Mouse (Mus musculus): ENCODE measurements around the gene Chkb. TPM values are rescaled to one million over a fixed set of nuclear protein-coding genes. Genes with fewer than 3 reads are reported as not detected.

Chkb gene
- polyA plus RNA-seq, 1 experiment from 2014 or later = 26.2 TPM

DNA sequence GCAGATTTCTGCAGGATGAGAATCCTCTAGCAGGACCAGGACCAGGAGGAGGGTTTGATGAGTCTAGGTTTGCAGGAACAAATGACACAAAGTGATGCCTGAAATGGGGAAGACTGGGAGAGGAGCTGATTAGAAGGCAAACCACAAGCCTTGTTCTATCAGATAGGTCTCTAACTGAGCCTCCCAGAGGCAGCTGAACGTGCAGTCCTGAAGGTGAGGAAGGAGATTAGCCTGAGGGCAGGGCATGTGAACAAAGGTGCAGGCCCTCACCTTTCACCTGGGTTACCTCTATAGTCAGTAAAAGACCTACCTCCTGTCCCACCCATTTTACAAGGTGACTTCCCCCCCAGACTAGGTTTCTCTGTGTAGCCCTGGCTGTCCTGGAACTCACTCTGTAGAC lies 30.0 kb downstream of the Chkb start:
- WGBS (ENCODE audit: insufficient replicate concordance) = 6% methylated on average over 1 of the region's 1 CpGs
- no peak for ATAC-seq (ENCODE audit: insufficient read depth)
- no peak overlapping the region for H3K4me3 ChIP-seq (replicated peaks)
- no peaks in the 10 kb centered on the region for H3K36me3 ChIP-seq (replicated peaks)
- H3K27me3 ChIP-seq = no peaks in the 10 kb centered on the region
- no peak overlapping the region for H3K27ac ChIP-seq (replicated peaks)
- H3K4me2 ChIP-seq = no peak overlapping the region
- no peaks in the 10 kb centered on the region for H3K9me3 ChIP-seq (replicated peaks)
- no peak overlapping the region for H3K9ac ChIP-seq
- no peaks in the 10 kb centered on the region for H3K4me1 ChIP-seq (replicated peaks)

DNA sequence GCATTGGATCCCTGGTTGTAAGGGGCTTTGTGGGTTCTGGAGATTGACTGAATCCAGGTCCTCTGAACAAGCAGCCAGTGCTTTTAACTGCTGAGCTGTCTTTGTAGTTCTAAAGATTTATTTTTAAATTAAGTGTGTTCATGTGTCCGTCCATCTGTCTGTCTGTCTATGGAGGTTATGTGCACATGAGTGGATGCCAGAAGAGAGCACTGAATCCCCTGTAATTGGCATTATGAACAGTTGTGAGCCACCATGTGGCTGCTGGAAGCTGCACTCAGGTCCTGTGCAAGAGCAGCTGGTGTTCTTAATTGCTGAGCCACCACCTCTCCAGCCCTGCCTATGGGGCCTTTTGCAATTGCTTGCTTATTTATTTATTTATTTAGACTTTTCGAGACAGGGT lies 31.6 kb downstream of the Chkb start:
- no peak overlapping the region for H3K4me2 ChIP-seq
- WGBS (ENCODE audit: insufficient replicate concordance) = 43% methylated on average over 2 of the region's 2 CpGs
- no peak overlapping the region for H3K27ac ChIP-seq (replicated peaks)
- no peak overlapping the region for H3K9ac ChIP-seq
- no peak overlapping the region for H3K4me3 ChIP-seq (replicated peaks)
- no peaks in the 10 kb centered on the region for H3K27me3 ChIP-seq
- no peaks in the 10 kb centered on the region for H3K9me3 ChIP-seq (replicated peaks)
- H3K4me1 ChIP-seq (replicated peaks) = no peaks in the 10 kb centered on the region
- no peaks in the 10 kb centered on the region for H3K36me3 ChIP-seq (replicated peaks)
- ATAC-seq (ENCODE audit: insufficient read depth) = no peak

DNA sequence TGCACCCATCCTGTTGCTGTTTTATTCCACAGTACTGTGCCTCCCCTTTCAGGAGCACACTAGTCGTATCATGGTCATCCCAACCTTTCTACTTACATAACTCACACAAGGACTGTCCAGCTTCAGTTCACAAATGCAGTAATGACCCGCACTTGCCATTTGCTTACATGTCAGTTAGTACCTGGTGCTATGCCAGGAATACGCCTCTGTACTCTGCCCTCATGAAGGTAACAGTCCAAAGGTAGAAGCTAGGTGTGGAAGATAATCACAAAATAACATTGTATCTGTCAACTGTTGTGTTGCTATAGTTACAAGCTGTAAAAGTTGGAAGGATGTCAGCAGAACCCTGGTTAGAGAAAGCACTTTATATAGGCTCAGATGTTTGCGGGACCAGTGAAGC lies 32.8 kb downstream of the Chkb start:
- H3K27ac ChIP-seq (replicated peaks) = no peak overlapping the region
- H3K4me2 ChIP-seq = no peak overlapping the region
- 62% methylated on average over 4 of the region's 4 CpGs for WGBS (ENCODE audit: insufficient replicate concordance)
- no peaks in the 10 kb centered on the region for H3K27me3 ChIP-seq
- H3K9me3 ChIP-seq (replicated peaks) = no peaks in the 10 kb centered on the region
- no peaks in the 10 kb centered on the region for H3K36me3 ChIP-seq (replicated peaks)
- ATAC-seq (ENCODE audit: insufficient read depth) = peak; percentile 44; the same call in 1 of the 2 replicates
- no peak overlapping the region for H3K4me3 ChIP-seq (replicated peaks)
- H3K4me1 ChIP-seq (replicated peaks) = no peaks in the 10 kb centered on the region
- H3K9ac ChIP-seq = no peak overlapping the region

DNA sequence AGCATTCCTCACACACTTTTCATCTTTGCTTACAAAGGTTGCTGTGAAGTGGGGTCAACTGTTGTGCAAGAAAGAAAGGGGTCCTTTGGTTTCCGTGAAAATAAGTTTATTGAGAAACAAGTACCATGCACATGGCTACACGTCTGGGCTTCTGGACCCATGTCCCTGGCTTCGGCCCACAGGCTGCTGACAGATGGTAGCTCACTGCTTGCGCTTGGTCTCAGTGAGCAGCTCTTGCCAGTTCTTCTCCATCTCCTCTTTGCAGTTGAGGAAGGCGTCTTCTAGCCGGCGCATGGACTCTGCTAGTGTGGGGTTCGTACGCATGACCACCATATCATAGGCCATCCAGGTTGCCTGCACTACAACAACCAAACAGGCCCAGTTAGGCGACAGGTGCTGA lies 39.6 kb downstream of the Chkb start:
- WGBS (ENCODE audit: insufficient replicate concordance) = 80% methylated on average over 10 of the region's 10 CpGs
- no peak overlapping the region for H3K27ac ChIP-seq (replicated peaks)
- H3K9me3 ChIP-seq (replicated peaks) = no peaks in the 10 kb centered on the region
- ATAC-seq (ENCODE audit: insufficient read depth) = no peak
- H3K36me3 ChIP-seq (replicated peaks) = no peaks in the 10 kb centered on the region
- H3K27me3 ChIP-seq = 0 out of 2 replicates have a peak, but pooled peaks cover 2% of the 10 kb centered on the region
- H3K4me2 ChIP-seq = no peak overlapping the region
- H3K9ac ChIP-seq = no peak overlapping the region
- H3K4me3 ChIP-seq (replicated peaks) = no peak overlapping the region
- H3K4me1 ChIP-seq (replicated peaks) = no peaks in the 10 kb centered on the region

DNA sequence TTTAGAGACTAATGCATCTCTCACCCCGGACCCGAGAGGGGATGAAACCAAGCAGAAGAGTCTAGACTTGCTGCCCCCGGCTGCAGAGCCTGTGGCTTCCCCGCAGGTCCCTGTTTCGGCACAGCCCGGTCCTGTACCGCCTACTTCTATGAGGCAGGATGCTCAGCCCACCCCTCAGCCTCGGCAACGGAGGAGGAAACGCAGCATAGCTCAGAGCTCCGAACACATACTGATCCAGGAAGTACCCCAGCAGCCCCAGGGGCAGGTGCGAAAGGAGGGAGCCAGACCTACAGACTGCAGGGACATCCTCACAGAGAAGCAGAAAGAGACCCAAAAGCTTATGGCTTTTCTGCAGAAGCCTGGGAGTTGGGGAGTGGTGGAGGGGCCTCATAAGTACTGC lies 42.6 kb downstream of the Chkb start:
- H3K4me3 ChIP-seq (replicated peaks) = no peak overlapping the region
- H3K9ac ChIP-seq = no peak overlapping the region
- no peak for ATAC-seq (ENCODE audit: insufficient read depth)
- 34% methylated on average over 12 of the region's 12 CpGs for WGBS (ENCODE audit: insufficient replicate concordance)
- H3K27me3 ChIP-seq = 0 out of 2 replicates have a peak, but pooled peaks cover 10% of the 10 kb centered on the region
- H3K27ac ChIP-seq (replicated peaks) = no peak overlapping the region
- H3K9me3 ChIP-seq (replicated peaks) = no peaks in the 10 kb centered on the region
- H3K4me1 ChIP-seq (replicated peaks) = no peaks in the 10 kb centered on the region
- no peak overlapping the region for H3K4me2 ChIP-seq
- no peaks in the 10 kb centered on the region for H3K36me3 ChIP-seq (replicated peaks)

DNA sequence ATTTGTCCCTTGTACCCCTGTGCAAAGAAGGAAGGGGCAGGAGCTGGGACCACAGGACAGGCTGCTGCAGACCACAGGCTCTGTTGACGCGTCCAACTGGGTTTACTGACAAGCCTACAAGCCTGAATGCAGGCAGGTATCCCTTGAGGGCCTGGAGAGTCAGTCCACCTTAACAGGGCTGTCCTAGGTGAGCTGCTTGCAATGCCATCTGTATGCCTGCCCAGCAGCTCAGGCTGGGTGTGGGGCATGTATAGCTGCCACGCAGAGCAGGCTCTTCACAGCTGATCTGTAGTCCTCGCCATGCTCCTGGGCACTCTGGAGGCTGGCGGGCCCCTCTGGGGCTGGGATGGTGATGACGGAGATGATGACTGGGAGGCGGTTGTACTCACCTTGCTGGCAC lies 45.1 kb downstream of the Chkb start, which contains the start of gene Klhdc7b:
TSS of gene Klhdc7b (plus strand) at position 301 of the 400 bp plus-strand sequence.
- ATAC-seq (ENCODE audit: insufficient read depth) = no peak; the same call in 1 of the 2 replicates
- Histone ChIP-seq H3K9ac (no peak within 1 kb of the TSS), H3K4me2 (no peak within 1 kb of the TSS), H3K36me3 (replicated peaks) (no peaks in the 10 kb centered on the region), H3K4me1 (replicated peaks) (peaks cover 2% of the 10 kb centered on the region), H3K4me3 (replicated peaks) (no peak within 1 kb of the TSS), H3K27me3 (peaks cover 21% of the 10 kb centered on the region), H3K27ac (replicated peaks) (no peak within 1 kb of the TSS), H3K9me3 (replicated peaks) (no peaks in the 10 kb centered on the region)
- 75% methylated on average over 7 of the region's 7 CpGs for WGBS (ENCODE audit: insufficient replicate concordance)

DNA sequence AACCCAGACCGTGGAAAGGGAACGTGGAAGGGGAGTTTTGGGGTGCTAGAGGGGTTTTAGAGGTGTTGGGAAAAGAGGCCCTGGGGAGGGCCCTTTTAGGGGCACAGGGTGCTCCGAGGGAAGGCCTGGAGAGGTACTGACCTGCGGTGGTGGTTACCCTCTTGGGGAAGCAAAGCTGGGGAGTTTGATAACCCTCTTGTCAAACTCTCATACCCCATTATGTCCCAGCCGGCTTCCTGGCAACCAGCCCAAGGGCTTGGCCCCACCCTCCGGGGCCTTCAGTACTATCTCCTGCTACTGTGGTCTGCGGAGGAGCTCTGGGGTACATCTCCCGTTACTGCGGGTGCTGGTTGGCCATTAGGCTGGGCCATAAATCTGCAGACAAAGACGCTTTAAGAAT lies 50.3 kb downstream of the Chkb start:
- Histone ChIP-seq H3K27me3 (peaks cover 57% of the 10 kb centered on the region), H3K4me2 (peak overlapping the region; percentile 77), H3K27ac (replicated peaks) (no peak overlapping the region), H3K4me1 (replicated peaks) (peaks cover 33% of the 10 kb centered on the region), H3K9me3 (replicated peaks) (no peaks in the 10 kb centered on the region), H3K9ac (no peak overlapping the region), H3K36me3 (replicated peaks) (no peaks in the 10 kb centered on the region), H3K4me3 (replicated peaks) (peak overlapping the region; percentile 43)
- ATAC-seq (ENCODE audit: insufficient read depth) = peak; percentile 55
- 5% methylated on average over 10 of the region's 10 CpGs for WGBS (ENCODE audit: insufficient replicate concordance)

DNA sequence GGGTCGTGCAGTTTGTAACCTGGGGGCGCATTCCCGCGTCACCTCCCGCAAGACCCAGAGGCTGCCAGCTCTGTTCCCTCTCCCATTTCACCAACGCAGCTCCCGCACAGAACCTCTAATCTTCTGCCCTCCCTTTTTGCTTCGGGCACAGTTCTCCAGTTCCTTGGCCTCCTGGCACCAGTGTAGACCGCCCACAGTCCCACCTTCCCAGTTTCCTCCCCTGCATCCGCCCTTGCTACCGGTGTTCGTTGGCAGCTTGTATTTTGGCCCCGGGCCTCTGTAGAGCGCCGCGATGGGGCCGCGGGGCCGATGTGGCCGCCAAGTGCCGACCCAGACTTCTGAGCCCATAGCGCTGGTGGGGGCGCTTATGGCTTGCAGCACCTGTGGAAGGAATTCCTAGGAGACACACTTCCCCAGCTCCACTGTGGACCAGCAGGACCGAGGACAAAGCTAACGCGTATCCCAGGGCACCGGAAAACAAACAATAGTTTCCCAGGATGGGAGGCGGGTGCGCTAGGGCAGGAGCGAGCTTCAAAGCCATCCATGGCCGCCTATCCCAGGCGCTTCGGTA lies 50.8 kb downstream of the Chkb start, which contains the start of gene Odf3b:
TSS of gene Odf3b (minus strand) at position 452 of the 571 bp plus-strand sequence.
- Histone ChIP-seq H3K9ac (peak within 1 kb of the TSS; percentile 21; the same call in 1 of the 2 replicates), H3K27ac (replicated peaks) (no peak within 1 kb of the TSS), H3K4me3 (replicated peaks) (peak within 1 kb of the TSS; percentile 43), H3K9me3 (replicated peaks) (no peaks in the 10 kb centered on the region), H3K4me1 (replicated peaks) (peaks cover 38% of the 10 kb centered on the region), H3K36me3 (replicated peaks) (no peaks in the 10 kb centered on the region), H3K27me3 (peaks cover 57% of the 10 kb centered on the region), H3K4me2 (peak within 1 kb of the TSS; percentile 77)
- 2% methylated on average over 32 of the region's 33 CpGs for WGBS (ENCODE audit: insufficient replicate concordance)
- ATAC-seq (ENCODE audit: insufficient read depth) = peak; percentile 16; the same call in 1 of the 2 replicates

DNA sequence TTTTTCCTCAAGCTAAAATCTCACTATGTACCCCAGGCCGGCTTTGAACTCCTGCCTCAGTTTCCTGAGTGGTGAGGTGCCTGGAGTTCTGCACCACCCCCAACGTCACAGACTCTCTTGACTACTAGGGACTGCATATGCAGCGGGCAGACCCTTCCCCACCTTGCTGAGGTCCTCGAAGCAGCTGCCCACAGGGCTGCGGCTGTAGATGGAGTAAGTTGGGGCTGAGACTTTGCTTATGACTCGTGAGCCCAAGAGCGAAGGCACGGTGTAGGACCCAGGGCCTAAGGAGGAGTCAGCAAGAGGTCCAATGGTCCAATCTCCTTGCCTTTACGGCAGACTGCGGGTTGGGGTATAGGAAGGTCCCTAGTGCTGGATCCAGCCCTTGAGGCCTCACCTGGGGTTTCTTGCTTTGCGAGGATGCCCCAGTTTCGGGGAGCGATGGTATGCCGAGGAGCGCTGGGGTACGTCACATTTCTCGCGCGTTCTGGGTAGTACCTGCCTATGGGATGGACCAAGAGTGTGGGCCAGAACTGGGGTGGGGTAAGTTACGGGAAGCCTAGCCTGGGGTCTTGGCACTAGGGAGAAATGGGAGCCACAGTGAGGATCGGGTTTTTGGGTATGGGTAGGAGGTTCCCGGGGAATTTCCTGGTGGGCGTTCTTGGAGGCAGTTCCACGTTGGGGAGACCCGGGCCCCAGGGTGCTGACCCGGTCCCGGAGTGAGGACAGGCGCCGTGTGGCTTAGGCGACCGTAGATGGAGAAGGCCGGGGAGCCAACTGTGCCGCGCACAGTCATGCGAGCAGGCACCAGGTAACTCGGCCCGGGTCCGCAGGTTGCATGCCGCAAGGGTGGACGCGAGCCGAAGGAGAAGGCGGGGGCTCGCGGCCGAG lies 51.5 kb downstream of the Chkb start:
- peak overlapping the region; percentile 77 for H3K4me2 ChIP-seq
- peaks cover 57% of the 10 kb centered on the region for H3K27me3 ChIP-seq
- H3K27ac ChIP-seq (replicated peaks) = no peak overlapping the region
- no peaks in the 10 kb centered on the region for H3K9me3 ChIP-seq (replicated peaks)
- H3K36me3 ChIP-seq (replicated peaks) = no peaks in the 10 kb centered on the region
- peaks cover 46% of the 10 kb centered on the region for H3K4me1 ChIP-seq (replicated peaks)
- 18% methylated on average over 46 of the region's 46 CpGs for WGBS (ENCODE audit: insufficient replicate concordance)
- H3K9ac ChIP-seq = peak overlapping the region; percentile 21; the same call in 1 of the 2 replicates
- ATAC-seq (ENCODE audit: insufficient read depth) = no peak
- peak overlapping the region; percentile 43 for H3K4me3 ChIP-seq (replicated peaks)

DNA sequence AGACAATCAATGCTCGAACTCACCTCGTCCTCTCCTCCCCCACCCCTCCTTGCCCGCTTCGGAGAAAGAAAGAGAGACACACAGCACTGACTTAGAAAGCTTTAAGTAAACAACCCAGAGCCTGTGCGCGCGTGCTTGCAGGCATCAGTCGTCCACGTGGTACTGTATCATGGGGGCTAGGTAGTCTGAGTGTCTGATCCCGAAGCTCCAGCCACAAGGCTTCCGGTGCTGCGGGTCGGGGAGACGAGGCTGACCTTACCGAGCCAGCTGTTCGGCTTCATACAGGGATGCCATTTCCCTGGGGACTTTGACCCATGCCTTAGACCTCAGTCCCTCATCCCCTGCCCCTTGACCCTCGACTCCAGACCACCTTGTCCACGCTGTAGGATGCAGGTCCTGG lies 52.3 kb downstream of the Chkb start:
- Histone ChIP-seq H3K36me3 (replicated peaks) (peaks cover 6% of the 10 kb centered on the region), H3K4me1 (replicated peaks) (peaks cover 54% of the 10 kb centered on the region), H3K9ac (no peak overlapping the region), H3K4me2 (peak overlapping the region; percentile 23; the same call in 1 of the 2 replicates), H3K9me3 (replicated peaks) (no peaks in the 10 kb centered on the region), H3K27me3 (peaks cover 51% of the 10 kb centered on the region), H3K4me3 (replicated peaks) (no peak overlapping the region), H3K27ac (replicated peaks) (no peak overlapping the region)
- WGBS (ENCODE audit: insufficient replicate concordance) = 13% methylated on average over 18 of the region's 18 CpGs
- no peak for ATAC-seq (ENCODE audit: insufficient read depth)

DNA sequence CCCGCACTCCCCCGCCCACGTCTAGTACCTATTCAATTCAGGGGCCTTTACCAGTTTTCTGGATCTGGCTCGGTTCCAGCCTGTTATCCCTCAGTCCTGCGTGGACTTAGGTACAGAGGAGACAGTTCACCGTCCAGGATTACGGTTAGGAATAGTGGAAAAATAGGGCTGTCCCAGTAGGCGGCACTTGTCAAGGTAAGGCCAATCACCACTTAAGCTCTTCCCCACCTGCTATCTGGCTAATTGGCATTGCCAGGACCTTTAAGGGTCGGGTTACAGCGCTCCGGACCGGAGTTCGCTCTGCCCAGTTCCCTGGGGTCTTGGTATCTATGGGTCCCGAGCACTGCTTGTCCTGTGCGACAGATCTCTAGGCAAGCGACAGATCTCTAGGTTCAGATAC lies 52.8 kb downstream of the Chkb start, which contains the start of gene Tymp:
TSS of gene Tymp (minus strand) at position 83 of the 400 bp plus-strand sequence.
- Histone ChIP-seq H3K9me3 (replicated peaks) (no peaks in the 10 kb centered on the region), H3K4me1 (replicated peaks) (peaks cover 58% of the 10 kb centered on the region), H3K27ac (replicated peaks) (no peak within 1 kb of the TSS), H3K36me3 (replicated peaks) (peaks cover 10% of the 10 kb centered on the region), H3K4me2 (peak within 1 kb of the TSS; percentile 23; the same call in 1 of the 2 replicates), H3K9ac (no peak within 1 kb of the TSS), H3K27me3 (peaks cover 48% of the 10 kb centered on the region), H3K4me3 (replicated peaks) (no peak within 1 kb of the TSS)
- 45% methylated on average over 16 of the region's 16 CpGs for WGBS (ENCODE audit: insufficient replicate concordance)
- ATAC-seq (ENCODE audit: insufficient read depth) = no peak
